Comparison of ENCODE assay signal across 8 mouse cellular contexts in the genomic region with DNA sequence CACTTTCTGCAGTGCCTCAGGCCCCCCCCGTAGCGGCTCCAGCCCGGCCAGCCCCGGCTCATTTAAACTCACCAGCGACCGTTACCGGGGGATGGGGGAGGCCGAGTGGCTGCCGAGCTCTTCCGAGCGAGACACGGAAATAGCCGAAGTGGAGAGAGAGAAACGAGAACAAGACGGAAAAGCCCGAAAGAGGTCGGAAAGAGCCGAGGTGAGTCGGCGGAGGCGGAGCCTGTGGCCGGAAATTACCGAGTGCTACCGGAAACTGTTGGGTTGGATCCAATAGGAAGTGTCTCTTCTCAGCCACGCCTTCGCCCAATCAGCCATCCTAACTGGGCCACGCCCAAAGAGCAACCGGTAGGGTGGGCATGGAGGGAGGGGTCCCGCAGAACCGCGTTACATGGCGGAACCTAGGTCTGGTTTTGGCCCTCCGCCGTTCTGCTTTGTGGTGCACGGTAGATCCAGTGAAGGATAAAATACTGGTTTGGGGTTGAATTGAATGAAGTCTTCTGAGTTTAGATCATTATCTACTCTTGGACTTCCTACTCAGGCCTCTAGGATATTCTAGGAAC. TPM values are rescaled to one million over a fixed set of nuclear protein-coding genes. Genes with fewer than 3 reads are reported as not detected.
DNase-seq lines count a peak whose midpoint lies in the region; ATAC-seq lines count a peak whose summit lies in the region.

A gene (minus strand): TSS at position 215 of the 569 bp plus-strand sequence.
A gene (plus strand): TSS at position 258 of the 569 bp plus-strand sequence.

- no peaks in the 10 kb centered on the region for H3K36me3 ChIP-seq in hindbrain, embryonic 16.5 days (ENCODE audit: control insufficient read depth, insufficient read depth, low read length)
- H3K36me3 ChIP-seq in macrophage (ENCODE audit: inconsistent target) = no peaks in the 10 kb centered on the region

- H3K4me1 ChIP-seq in hindbrain, embryonic 16.5 days (ENCODE audit: control insufficient read depth, insufficient read depth, low read depth, low read length) = peaks cover 14% of the 10 kb centered on the region

- under 1% methylated on average over 35 of the region's 35 CpGs for WGBS in hindbrain, embryonic 16.5 days
- WGBS in macrophage (ENCODE audit: missing documents) = under 1% methylated on average over 35 of the region's 35 CpGs

- DNase-seq in WW6 (ENCODE audit: low read depth, low spot score) = peak; percentile 93
- peak; percentile 100 for DNase-seq in cerebellum, postnatal 4 days (ENCODE audit: low spot score in 2 of 2)
- DNase-seq in gastrocnemius, adult 18-20 months (ENCODE audit: low spot score) = peak; percentile 100
- peak; percentile 100 for DNase-seq in left cerebral cortex, adult 18-20 months (ENCODE audit: low spot score in 2 of 2)
- DNase-seq in right cerebral cortex, adult 18-20 months = peak; percentile 98
- peak; percentile 97 for DNase-seq in urinary bladder, postnatal 10 days (ENCODE audit: low spot score)

- peak within 1 kb of the TSS; percentile 91 for H3K4me3 ChIP-seq in hindbrain, embryonic 16.5 days (ENCODE audit: low read length)
- peak within 1 kb of the TSS; percentile 86 for H3K4me3 ChIP-seq in macrophage (ENCODE audit: inconsistent target)

- H3K9ac ChIP-seq in hindbrain, embryonic 16.5 days (ENCODE audit: low read depth, low read length) = peak within 1 kb of the TSS; percentile 100

- no peaks in the 10 kb centered on the region for H3K9me3 ChIP-seq in hindbrain, embryonic 16.5 days (ENCODE audit: control insufficient read depth, low read length)

- no peaks in the 10 kb centered on the region; the same call in 1 of the 2 replicates for H3K27me3 ChIP-seq in hindbrain, embryonic 16.5 days (replicated peaks; ENCODE audit: control insufficient read depth, insufficient read depth, low read length)

- peak within 1 kb of the TSS; percentile 92 for H3K27ac ChIP-seq in hindbrain, embryonic 16.5 days (ENCODE audit: low read depth, low read length)
- H3K27ac ChIP-seq in macrophage = peak within 1 kb of the TSS; percentile 74

- peak; percentile 97 for ATAC-seq in hindbrain, embryonic 16.5 days

- peak within 1 kb of the TSS; percentile 79 for H3K4me2 ChIP-seq in hindbrain, embryonic 16.5 days (ENCODE audit: low read length)

- H3K79me2 ChIP-seq in macrophage (ENCODE audit: inconsistent target) = peaks cover 48% of the 10 kb centered on the region

RNA-seq across cellular contexts. Expression of the first gene that starts in this region (rescaled TPM):
- total RNA-seq in gastrocnemius, adult 18-20 months (2021) = 10 to 100 TPM; 28.3 to 28.7 TPM
- polyA plus RNA-seq in hindbrain, embryonic 16.5 days (2015; fragmentation: Nextera tagmentation; extraction: Ambion mirVana) = 31.4 and 38.4 TPM in 2 replicates
- 10 to 100 TPM; 53.2 to 57.8 TPM for total RNA-seq in left cerebral cortex, adult 18-20 months (2021)
- total RNA-seq in macrophage (2018; cell fraction: chromatin; rRNA removed) = 100 to 1,000 TPM in 2 of 26 experiments, 10 to 100 TPM in 24; 38.6 to 118 (median 58.2) TPM
- total RNA-seq in macrophage (2018; cell fraction: cytosol; rRNA removed) = 10 to 100 TPM; 27.4 to 46.9 (median 32.9) TPM
- 10 to 100 TPM; 31.7 to 90.5 (median 53.9) TPM for total RNA-seq in macrophage (2018; cell fraction: nucleus; rRNA removed)
- 18.2 to 24.2 TPM (median 19.9 TPM) in 3 replicates for polyA plus RNA-seq in macrophage (2018)

RNA-seq across cellular contexts. Expression of the second gene that starts in this region (rescaled TPM):
- total RNA-seq in gastrocnemius, adult 18-20 months (2021) = 1 to 10 TPM; 5.6 to 9.7 TPM
- polyA plus RNA-seq in hindbrain, embryonic 16.5 days (2015; fragmentation: Nextera tagmentation; extraction: Ambion mirVana) = 4.2 and 12.2 TPM in 2 replicates
- total RNA-seq in left cerebral cortex, adult 18-20 months (2021) = 10 to 100 TPM; 16.6 to 17.8 TPM
- 10 to 100 TPM in 1 of 26 experiments, 1 to 10 TPM in 11, under 1 TPM in 4, not detected in 10; 0.55 to 10.6 (median 1.7) TPM for total RNA-seq in macrophage (2018; cell fraction: chromatin; rRNA removed)
- total RNA-seq in macrophage (2018; cell fraction: cytosol; rRNA removed) = under 1 TPM in 11 of 26 experiments, not detected in 15; 0.05 to 0.40 (median 0.19) TPM
- 10 to 100 TPM in 1 of 26 experiments, 1 to 10 TPM in 9, under 1 TPM in 8, not detected in 8; 0.36 to 10.7 (median 1.1) TPM for total RNA-seq in macrophage (2018; cell fraction: nucleus; rRNA removed)
- polyA plus RNA-seq in macrophage (2018) = not detected in 3 replicates

Comparison
In these comparisons a context has a peak if more than half of its experiments do, and no peak if none do; other contexts are left out.
1. Peak in every context shown above with its lines: DNase-seq, ATAC-seq, H3K4me3 ChIP-seq and H3K27ac ChIP-seq.